Mouse (Mus musculus): ENCODE results near the gene Prune1. TPM values are rescaled to one million over a fixed set of nuclear protein-coding genes. Genes with fewer than 3 reads are reported as not detected.

Prune1 gene
- total RNA-seq, 2 experiments from 2014 or later: 63.9 to 69.3 TPM

DNA sequence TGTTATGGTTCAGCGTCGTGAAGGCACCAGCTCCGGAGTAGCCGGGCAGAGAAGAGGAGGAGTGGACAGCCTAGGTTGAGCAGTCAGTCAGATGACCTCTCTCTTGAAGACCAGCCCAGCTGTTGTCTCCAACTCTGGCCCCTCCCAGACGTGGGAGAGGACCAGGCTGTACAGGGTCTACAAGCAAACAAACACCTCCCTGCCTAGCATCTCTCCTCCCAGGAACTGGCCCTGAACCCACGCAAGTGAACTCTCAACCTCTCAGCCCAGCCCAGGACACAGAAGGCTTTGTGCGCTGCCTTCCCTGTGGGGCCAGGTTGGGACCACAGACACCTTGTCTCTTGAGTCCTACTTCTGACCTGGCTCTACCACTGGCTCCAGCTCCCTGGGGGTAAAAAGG is 25.2 kb upstream of the Prune1 start, which contains the start of gene Anxa9:
Gene Anxa9 (minus strand): TSS at position 77 of the 400 bp plus-strand sequence.
- intact Hi-C loops (cut with DNase I): no loop called here

GRCm38 (mm10) chr3:95306244-95306643 is 24.4 kb upstream of the Prune1 start:
- intact Hi-C loops (cut with DNase I): no loop called here
- DNase-seq: no peak

More for the DNA sequence above, 25.2 kb upstream of the Prune1 start, which contains the start of gene Anxa9:
- DNase-seq: no peak

- DNase-seq: no peak
- intact Hi-C loops (cut with DNase I): no loop called here
Measured at GRCm38 (mm10) chr3:95301204-95301796, 19.4 kb upstream of the Prune1 start.

GRCm38 (mm10) chr3:95298018-95298417 is 16.1 kb upstream of the Prune1 start:
- intact Hi-C loops (cut with DNase I): no loop called here
- DNase-seq: no peak

DNA sequence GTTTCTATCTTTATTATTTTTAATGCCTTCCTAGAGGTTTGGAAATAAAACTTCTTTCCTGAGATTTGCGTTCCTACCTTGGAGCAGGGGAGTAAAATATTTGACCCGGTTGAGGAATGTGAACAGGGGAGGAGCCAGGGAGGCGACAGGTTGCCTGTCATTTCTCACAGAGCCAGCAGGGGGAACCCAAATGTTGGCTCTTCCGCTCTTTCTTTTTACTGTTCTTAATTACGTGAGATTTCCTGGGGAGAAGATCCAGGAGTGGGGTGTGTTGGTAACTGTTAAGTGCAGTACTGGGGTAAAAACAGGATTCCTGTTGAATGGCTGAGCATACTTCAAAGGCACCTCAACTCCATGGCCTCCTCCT is 14.2 kb upstream of the Prune1 start:
- intact Hi-C loops (cut with DNase I): no loop called here
- DNase-seq: no peak

DNA sequence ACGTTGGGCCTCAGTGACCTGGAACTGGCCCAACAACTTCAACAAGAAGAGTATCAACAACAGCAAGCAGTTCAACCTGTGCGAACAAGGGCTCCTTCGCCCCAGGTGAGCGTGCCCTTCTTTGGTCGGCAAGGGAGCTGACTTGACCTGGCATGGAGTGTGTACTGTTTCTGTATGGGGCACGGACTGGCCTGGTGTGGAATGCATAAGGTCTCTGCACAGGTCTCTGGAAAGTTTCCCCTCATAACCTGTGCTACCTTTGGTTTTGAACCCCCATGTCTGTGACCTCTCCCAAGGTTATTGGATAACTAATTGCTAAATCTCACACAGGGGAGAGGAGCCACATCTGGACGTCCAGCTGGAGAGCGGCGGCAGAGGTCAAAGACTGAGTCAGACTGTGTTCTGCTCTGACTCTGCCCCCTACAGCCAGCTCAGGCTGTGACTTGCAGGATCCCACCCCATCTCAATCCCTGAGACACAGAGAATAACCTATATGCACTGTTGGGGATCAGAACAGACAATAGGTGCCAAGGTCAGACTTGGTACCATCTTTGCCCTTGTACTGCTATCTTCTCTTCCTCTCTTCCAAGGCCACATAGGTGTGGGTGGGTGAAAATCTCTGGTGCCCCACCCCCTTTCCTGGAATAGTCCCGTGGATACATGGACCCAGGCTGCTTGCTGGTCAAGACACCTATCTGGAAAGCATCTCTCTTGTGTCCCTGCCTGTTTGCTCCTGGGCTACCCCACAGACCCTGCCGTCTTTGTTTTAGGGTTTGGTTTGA is 13.6 kb upstream of the Prune1 start:
- DNase-seq: no peak
- intact Hi-C loops (cut with DNase I): no loop called here

GRCm38 (mm10) chr3:95294718-95295117 is 12.8 kb upstream of the Prune1 start:
- DNase-seq: no peak
- intact Hi-C loops (cut with DNase I): no loop called here

GRCm38 (mm10) chr3:95294316-95294715 is 12.4 kb upstream of the Prune1 start:
- intact Hi-C loops (cut with DNase I): no loop called here
- DNase-seq: no peak

DNA sequence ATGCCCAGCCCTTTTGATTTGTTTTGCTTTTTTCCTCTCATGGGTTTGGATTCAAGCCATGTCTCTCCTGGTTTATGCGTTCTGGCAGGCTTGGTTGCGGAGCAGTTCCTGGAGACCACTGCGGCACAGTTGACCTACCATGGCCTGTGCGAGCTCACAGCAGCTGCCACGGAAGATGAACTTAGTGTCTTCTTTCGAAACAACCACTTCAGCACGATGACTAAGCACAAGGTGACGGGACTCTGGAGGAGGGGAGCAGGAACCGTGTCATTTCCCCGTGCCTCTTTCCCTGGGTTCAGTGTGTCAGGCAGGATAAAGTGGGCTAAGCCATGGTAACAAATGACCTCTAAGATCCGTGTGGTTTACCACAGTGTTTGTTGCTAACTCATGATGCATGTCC is 11.7 kb upstream of the Prune1 start:
- DNase-seq: no peak
- intact Hi-C loops (cut with DNase I): no loop called here

- no peak for DNase-seq
- intact Hi-C loops (cut with DNase I): no loop called here
Measured at GRCm38 (mm10) chr3:95292899-95293298, 11.0 kb upstream of the Prune1 start.

- intact Hi-C loops (cut with DNase I): no loop called here
- DNase-seq: no peak
Measured at GRCm38 (mm10) chr3:95291041-95291440, 9.2 kb upstream of the Prune1 start.

DNA sequence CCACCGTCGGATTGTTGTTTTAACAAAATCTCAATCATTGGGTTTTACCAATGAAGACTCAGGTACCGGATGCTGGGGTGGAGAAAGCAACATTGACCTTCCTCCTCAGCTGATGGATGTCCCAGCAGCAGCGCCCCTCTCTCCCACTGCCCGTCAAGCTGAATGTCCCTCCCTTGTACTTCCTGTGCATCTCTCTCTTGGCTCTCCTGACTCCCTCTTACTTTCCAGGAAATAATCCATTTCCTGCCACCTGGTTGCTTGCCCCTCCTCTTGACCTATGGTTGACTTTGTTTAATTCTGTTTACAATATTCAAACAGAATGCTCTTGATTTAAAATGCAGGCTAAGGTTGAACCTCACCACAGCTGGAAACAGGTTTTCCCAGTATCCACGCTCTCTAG is 8.3 kb upstream of the Prune1 start:
- intact Hi-C loops (cut with DNase I): no loop called here
- no peak for DNase-seq

- intact Hi-C loops (cut with DNase I): no loop called here
- DNase-seq: no peak
Measured at GRCm38 (mm10) chr3:95289419-95289818, 7.5 kb upstream of the Prune1 start.

DNA sequence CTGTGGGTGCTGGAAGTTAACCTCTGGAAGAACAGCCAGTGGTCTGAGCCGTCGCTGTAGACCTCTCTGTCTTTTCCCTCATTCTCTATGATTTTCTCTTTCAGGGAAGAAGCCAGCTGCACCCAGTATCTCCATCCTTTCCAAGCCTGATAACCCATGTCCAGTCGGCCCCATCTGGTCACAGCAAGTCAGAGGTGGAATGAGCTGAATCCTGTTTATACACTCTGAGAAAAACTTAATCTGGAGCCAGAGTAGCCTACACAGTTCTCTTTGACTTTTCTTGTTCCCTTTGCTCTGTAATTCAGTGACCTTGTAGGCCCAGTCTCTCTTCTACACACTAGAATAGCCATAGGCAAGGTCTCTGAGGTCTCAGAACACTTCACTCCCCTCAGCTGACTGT is 5.7 kb upstream of the Prune1 start:
- DNase-seq: no peak
- intact Hi-C loops (cut with DNase I): no loop called here

GRCm38 (mm10) chr3:95286510-95286909 is 4.6 kb upstream of the Prune1 start:
- DNase-seq: no peak
- intact Hi-C loops (cut with DNase I): no loop called here

- intact Hi-C loops (cut with DNase I): no loop called here
- no peak for DNase-seq
Measured at GRCm38 (mm10) chr3:95286011-95286410, 4.1 kb upstream of the Prune1 start.

DNA sequence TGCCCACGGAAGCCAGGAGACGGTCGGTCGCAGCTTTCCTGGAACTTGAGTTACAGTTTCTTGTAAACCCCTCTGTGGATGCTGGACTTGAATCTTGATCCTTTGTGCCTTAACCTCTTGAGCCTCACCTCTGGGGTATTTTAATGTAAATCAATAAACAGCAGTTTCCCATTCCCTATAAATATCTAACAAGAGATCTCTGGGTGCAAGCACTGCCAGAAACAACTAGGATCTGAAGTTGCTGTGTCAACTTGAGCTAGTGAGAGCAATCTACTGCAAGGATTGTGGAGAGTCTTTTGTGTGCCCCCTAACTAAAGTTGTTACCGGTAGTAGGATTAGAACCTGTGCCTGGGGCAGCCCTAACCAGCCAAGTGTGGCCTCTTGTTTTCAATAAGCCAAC is 3.5 kb upstream of the Prune1 start:
- intact Hi-C loops (cut with DNase I): no loop called here
- no peak for DNase-seq

- intact Hi-C loops (cut with DNase I): loop anchor here (5.0 kb wide), 1 partner anchor 57 kb away; the partner anchor contains the start of gene Cdc42se1
- no peak for DNase-seq
Measured at GRCm38 (mm10) chr3:95284501-95285281, 2.8 kb upstream of the Prune1 start.

- intact Hi-C loops (cut with DNase I): loop anchor here (5.0 kb wide), 1 partner anchor 57 kb away; the partner anchor contains the start of gene Cdc42se1
- DNase-seq: no peak
Measured at GRCm38 (mm10) chr3:95284062-95284461, 2.2 kb upstream of the Prune1 start.

- intact Hi-C loops (cut with DNase I): loop anchor here (5.0 kb wide), 1 partner anchor 56 kb away; the partner anchor contains the start of gene Cdc42se1
- no peak for DNase-seq
Measured at GRCm38 (mm10) chr3:95283589-95283941, 1.7 kb upstream of the Prune1 start.

DNA sequence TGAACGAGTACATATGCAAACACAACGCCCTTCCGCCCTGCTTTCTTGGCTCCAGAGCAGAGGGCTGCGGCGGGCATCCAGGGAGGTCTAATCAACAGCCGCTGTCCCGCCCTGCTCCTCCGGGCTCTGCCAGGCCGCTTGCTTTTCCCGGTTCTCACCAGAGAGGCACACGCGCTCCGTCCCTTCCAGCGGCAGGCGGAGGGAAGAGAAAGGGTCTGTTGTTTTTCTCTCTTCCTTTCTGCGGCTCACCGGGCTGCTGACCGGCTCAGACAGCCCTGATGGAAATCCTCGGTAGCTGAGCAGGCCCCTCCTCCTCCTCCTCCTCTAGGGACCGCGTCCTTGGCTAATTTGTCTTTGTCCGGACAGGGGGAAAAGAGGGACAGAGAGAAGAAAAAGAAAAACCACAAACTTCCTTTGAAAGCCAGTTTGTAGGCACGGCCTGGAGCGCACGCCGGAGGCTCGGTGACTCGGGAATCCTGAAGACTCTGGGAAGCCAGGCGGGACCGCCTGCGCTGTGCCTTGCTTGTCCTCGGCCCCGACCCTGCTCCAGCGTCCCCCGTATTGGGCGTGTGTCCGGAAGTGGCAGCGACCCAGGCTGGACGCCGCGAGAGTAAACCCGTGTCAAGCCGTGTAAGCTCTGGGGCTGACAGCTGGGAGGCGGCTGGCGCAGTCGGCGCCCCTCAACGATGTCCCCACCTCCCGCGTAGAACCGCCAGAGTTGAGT is 1.2 kb upstream of the Prune1 start:
- intact Hi-C loops (cut with DNase I): loop anchor here (5.0 kb wide), 1 partner anchor 56 kb away; the partner anchor contains the start of gene Cdc42se1
- peak; percentile 88 for DNase-seq

Measured in left cerebral cortex, postnatal 4 days (tissue).